Mouse (Mus musculus): ENCODE results near the gene Tmem269.
A peak's percentile ranks its signal among the peaks of the same experiment; 100 is the strongest.

- TF ChIP-seq CHD2 (IDR thresholded peaks at IDR 0.05; ENCODE audit: low read depth, low read length) (0 out of 2 replicates have a peak, but pooled peaks have one; percentile 32), ZNF384 (IDR thresholded peaks at IDR 0.05; ENCODE audit: low read depth, low read length) (no peak), HCFC1 (IDR thresholded peaks at IDR 0.05; ENCODE audit: borderline replicate concordance, insufficient read depth, low read length) (no peak), ZC3H11A (IDR thresholded peaks at IDR 0.05; ENCODE audit: borderline replicate concordance, low read depth, low read length) (peak; percentile 84)
Measured at GRCm38 (mm10) chr4:119167663-119168062, 50.4 kb downstream of the Tmem269 start.

Measured in ES-E14 (cell line).